Mouse (Mus musculus) cerebellum, adult 2 months (tissue): ENCODE measurements around the gene Hist2h3c1. TPM values are rescaled to one million over a fixed set of nuclear protein-coding genes. Genes with fewer than 3 reads are reported as not detected.

Experiments
- DNase-seq, 2 experiments: peaks; one replicate each; pipeline ENCODE4 v3.0.0; 2021
- H3K27ac ChIP-seq: fragments of 200-500 bp; 2 replicates; pipeline ENCODE4 v1.5.1; 2012; ENCODE audit warnings: low read length, control low read depth, inconsistent platforms; ENCODE audit not compliant: insufficient read depth
- H3K27me3 ChIP-seq: fragments of 200-500 bp; 2 replicates; pipeline ENCODE4 v1.6.1; 2012; ENCODE audit warnings: inconsistent platforms, mild to moderate bottlenecking, low read length, moderate library complexity; ENCODE audit not compliant: control insufficient read depth, insufficient read depth
- H3K4me1 ChIP-seq: fragments of 200-500 bp; 2 replicates; pipeline ENCODE4 v1.6.1; 2011; ENCODE audit warnings: low read length; ENCODE audit not compliant: control insufficient read depth, insufficient read depth
- H3K4me3 ChIP-seq: fragments of 200-500 bp; replicated peaks from 2 replicates; pipeline ENCODE3; 2011; ENCODE audit warnings: mild to moderate bottlenecking, low read depth, low read length, control low read depth; ENCODE audit not compliant: insufficient read depth
- CTCF ChIP-seq: fragments of 200-500 bp; IDR thresholded peaks from 2 replicates; pipeline ENCODE4 v1.5.1; 2011; ENCODE audit warnings: low read depth, mild to moderate bottlenecking, control low read depth, low read length, moderate library complexity, borderline replicate concordance; ENCODE audit not compliant: insufficient read depth
- POLR2A ChIP-seq: fragments of 200-500 bp; IDR thresholded peaks from 2 replicates; pipeline ENCODE4 v1.6.1; 2011; ENCODE audit warnings: low read length, control low read depth, borderline replicate concordance; ENCODE audit not compliant: insufficient read depth
- whole genome bisulfite sequencing: fragments of 180-500 bp; shearing (Covaris S2); methylation state at CpG from one replicate; pipeline ENCODE4 v1.1.7; 2018; 5-methylcytosine and 5-hydroxymethylcytosine counted together
- polyA plus RNA-seq: library from polyadenylated mRNA; depleted of rRNA; stranded (reverse); fragments of >200 nt; gene quantifications from 2 replicates; pipeline ENCODE4 v1.2.3, GENCODE M21; 2012

Hist2h3c1 gene
- polyA plus RNA-seq, 1 experiment = not detected

DNA sequence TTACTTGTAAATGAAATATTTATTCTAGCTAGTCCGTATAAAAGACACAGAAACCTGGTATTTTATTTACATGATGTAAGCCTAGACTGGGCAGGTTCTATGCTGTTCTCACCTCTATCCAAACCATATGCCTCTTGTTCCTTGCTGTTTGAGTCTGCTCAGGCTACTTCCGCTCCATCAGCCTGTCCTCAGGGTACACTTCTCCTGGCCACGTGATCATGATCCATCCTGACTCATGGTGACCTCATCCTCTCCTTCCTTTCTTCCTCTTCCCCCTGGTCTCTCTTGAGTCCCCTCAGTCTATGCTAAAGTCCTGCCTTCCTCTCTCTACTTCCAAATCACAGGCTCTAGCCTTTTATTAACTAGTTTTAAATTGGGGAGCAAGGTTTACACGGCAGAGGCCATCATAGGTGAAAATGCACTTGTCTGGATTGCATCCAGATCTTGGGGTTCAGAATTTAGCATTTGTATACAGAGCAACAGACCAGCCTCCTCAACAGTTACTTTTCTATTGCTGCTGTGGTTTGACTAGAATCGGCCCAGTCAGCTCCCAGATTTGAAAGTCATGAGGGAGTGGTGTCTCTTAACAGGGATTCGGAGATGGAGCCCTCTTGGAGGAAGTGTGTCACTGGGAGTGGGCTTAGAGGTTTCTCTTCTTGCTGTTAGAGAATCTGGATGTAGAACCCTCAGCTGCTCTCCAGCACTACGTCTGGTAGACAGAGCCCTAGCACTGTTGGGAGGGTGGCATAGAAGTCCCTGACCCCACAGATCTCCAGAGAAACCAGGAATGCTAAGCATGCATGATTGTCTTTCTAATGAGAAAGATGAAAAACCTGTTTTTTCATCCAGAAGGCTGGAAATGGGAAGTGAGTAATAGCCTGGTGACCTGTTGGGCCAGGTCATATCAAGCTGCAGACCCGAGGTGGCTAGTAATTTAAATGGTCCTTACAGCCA lies 19.5 kb upstream of the Hist2h3c1 start:
- H3K4me3 ChIP-seq = no peak overlapping the region
- TF ChIP-seq POLR2A (no peak), CTCF (no peak)
- WGBS = 71% methylated on average over 8 of the region's 8 CpGs

DNA sequence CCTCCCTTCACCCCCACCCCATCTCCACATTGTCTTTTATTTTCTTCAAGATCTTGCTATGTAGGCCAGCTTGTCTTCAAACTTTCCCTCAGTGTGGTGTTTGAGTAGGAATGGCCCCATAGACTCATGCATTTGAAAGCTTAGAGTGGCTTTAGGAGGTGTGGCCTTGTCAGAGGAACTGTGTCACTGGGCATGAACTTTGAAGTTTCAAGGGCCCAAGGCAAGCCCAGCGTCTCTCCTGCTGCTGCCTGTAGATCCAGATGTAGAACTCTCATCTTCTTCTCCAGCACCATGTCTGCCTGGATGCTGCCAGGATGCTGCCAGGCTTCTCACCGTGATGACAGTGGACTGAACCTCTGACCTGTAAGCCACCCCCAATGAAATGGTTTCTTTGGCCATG lies 17.7 kb upstream of the Hist2h3c1 start:
- WGBS = 82% methylated on average over 2 of the region's 2 CpGs
- Histone ChIP-seq H3K27ac (no peak overlapping the region), H3K4me3 (no peak overlapping the region), H3K4me1 (peaks cover 8% of the 10 kb centered on the region; the same call in 1 of the 2 replicates), H3K27me3 (no peaks in the 10 kb centered on the region)
- TF ChIP-seq CTCF (no peak), POLR2A (no peak)
- DNase-seq = no peak

More for the DNA sequence above, 19.5 kb upstream of the Hist2h3c1 start:
- Histone ChIP-seq H3K4me1 (peaks cover 12% of the 10 kb centered on the region; the same call in 1 of the 2 replicates), H3K27ac (no peak overlapping the region), H3K27me3 (no peaks in the 10 kb centered on the region)
- no peak for DNase-seq

DNA sequence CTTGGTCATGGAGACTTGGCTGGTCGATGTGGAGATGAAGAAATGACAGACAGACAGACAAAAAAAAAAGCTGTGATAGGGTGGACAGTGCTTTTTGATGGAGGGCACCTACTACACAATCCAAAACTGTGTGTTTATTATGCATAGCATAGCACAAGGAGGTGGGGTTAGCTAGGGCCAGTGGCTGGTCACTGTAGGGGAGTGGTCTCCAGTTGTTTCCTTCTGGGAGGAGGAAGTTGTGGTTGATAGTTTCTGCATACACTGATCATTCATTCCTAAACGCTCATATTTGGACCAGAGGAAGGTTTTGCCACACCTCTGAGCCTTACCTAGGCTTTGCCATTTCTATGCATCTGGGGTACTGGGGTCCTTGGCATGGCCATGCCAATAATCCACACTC lies 16.1 kb upstream of the Hist2h3c1 start:
- 83% methylated on average over 2 of the region's 2 CpGs for WGBS
- TF ChIP-seq CTCF = no peak
- no peak for TF ChIP-seq POLR2A

DNA sequence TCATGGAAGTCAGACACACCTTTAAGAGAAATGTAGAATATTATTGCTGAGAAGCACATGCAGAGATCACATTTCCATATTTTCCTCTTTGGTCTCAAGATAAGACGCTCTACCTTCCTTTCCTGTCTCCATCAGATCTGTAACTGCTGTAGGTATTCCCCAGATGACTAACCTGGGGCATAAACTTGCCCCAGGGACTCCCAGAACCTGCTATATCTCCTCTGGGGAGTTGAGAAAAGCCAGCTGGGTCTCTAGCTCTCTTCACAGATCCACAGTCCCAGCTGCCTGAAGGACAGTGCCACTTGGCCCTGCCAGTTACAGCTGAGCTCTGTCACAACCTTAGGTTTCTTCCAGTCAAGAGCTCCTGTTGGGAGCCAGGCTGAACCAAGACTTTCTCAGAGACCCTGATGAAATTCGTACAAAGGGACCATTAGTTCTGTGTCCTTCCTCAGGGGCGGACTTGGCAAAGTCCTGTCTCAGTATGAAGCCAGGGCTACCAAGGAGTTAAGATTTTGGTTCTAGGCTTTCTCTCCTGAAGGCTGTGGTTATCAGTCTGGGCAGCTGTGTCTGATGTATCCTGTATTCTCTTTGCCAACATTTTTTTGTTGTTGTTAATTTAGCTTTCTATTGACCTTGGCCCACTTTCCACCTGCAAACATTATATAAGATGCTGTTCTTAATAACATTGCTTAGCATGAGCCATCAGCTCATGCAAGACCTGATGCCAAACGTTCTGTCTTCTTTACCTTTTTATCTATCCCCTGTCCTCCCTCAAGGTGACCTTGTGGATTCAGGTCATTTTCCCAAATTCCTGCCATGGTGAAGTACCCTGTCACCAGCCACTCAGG lies 15.4 kb upstream of the Hist2h3c1 start:
- no peak for TF ChIP-seq CTCF
- TF ChIP-seq POLR2A = no peak
- Histone ChIP-seq H3K27me3 (no peaks in the 10 kb centered on the region), H3K27ac (0 out of 2 replicates have a peak overlapping the region, but pooled peaks have one; percentile 21), H3K4me1 (no peaks in the 10 kb centered on the region), H3K4me3 (no peak overlapping the region)
- DNase-seq = no peak
- 67% methylated on average over 4 of the region's 4 CpGs for WGBS

More for the DNA sequence above, 16.1 kb upstream of the Hist2h3c1 start:
- Histone ChIP-seq H3K27ac (no peak overlapping the region), H3K4me1 (peaks cover 3% of the 10 kb centered on the region; the same call in 1 of the 2 replicates), H3K4me3 (no peak overlapping the region), H3K27me3 (no peaks in the 10 kb centered on the region)
- no peak for DNase-seq

DNA sequence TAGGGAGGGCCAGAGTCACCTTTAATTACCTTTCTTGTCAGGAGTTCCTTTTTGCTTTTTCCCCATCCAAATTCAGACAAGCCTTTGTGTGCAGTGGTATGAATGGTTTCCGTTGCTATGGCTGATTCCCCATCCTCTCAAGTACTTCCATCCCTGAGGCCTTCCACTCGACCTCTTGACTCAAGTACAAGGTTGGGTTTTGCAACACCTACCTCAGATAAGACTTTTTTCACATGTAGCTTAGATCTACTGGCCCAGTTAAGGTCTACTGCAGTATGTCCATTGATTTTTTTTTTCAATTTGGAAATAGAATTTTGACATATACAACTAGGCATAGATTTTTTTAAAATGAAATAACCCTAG lies 14.7 kb upstream of the Hist2h3c1 start:
- WGBS = 68% methylated on average over 2 of the region's 2 CpGs
- no peak for DNase-seq
- Histone ChIP-seq H3K4me1 (no peaks in the 10 kb centered on the region), H3K27ac (0 out of 2 replicates have a peak overlapping the region, but pooled peaks have one; percentile 21), H3K27me3 (no peaks in the 10 kb centered on the region), H3K4me3 (no peak overlapping the region)
- TF ChIP-seq CTCF (no peak), POLR2A (no peak)

DNA sequence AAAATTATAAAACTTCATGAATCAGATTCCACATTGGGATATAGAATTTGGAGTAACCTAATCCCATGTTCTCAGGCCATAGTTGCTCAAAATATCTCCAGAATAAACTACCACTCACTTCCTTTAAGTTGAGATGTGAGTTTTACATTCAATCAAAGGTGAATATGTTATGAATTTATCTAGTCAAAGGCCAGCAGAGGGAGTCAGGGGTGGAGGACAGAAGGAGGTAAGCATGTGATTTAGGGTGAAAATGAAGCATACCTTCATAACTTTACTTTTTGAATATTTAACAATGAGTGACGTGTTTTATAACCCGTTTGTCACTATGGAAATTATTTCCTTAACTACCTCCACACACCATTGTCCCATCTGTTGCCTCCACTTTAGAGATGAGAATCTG lies 11.6 kb upstream of the Hist2h3c1 start:
- 67% methylated on average over 2 of the region's 2 CpGs for WGBS
- Histone ChIP-seq H3K27ac (no peak overlapping the region), H3K27me3 (no peaks in the 10 kb centered on the region), H3K4me3 (no peak overlapping the region), H3K4me1 (no peaks in the 10 kb centered on the region)
- TF ChIP-seq POLR2A = no peak
- no peak for TF ChIP-seq CTCF
- DNase-seq = no peak

DNA sequence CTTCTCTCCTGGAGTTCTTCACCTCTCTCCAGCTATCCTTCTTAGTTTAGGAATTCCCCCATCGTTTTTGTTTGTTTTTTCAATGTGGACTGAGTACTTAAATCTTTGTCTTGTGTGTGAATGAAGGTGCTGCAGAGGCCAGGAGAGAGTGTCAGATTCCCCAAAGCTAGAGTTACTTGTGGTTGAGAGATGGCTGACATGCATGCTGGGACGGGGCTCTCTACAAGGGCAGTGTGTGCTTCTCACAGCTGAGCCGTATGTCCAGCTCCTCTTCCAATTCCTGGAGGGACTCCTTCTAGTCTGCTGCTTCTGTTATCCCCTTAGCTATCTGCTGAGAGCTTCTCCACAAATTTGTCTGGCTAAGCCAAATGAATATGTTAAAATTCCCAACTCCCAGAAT lies 10.6 kb upstream of the Hist2h3c1 start:
- H3K4me3 ChIP-seq = no peak overlapping the region
- no peaks in the 10 kb centered on the region for H3K27me3 ChIP-seq
- no peak for DNase-seq
- 64% methylated on average over 3 of the region's 3 CpGs for WGBS
- no peak overlapping the region for H3K27ac ChIP-seq
- no peaks in the 10 kb centered on the region for H3K4me1 ChIP-seq
- TF ChIP-seq CTCF = no peak
- no peak for TF ChIP-seq POLR2A
